Mouse (Mus musculus) ES-Bruce4 (cell line): ENCODE measurements around the gene 9230104L09Rik. TPM values are rescaled to one million over a fixed set of nuclear protein-coding genes. Genes with fewer than 3 reads are reported as not detected.

ENCODE experiments used
- H3K27ac ChIP-seq: 2 replicates; pipeline ENCODE4 v1.5.1; 2012; ENCODE audit warnings: low read length, inconsistent platforms; ENCODE audit not compliant: insufficient read depth
- H3K27me3 ChIP-seq: 2 replicates; pipeline ENCODE4 v1.6.1; 2012; ENCODE audit warnings: mild to moderate bottlenecking, low read length, inconsistent platforms; ENCODE audit not compliant: control insufficient read depth, poor library complexity, insufficient read depth, severe bottlenecking
- H3K36me3 ChIP-seq: 2 replicates; pipeline ENCODE4 v1.6.1; 2012; ENCODE audit warnings: inconsistent platforms, mild to moderate bottlenecking, low read length, moderate library complexity; ENCODE audit not compliant: control insufficient read depth, poor library complexity, insufficient read depth, severe bottlenecking
- H3K4me1 ChIP-seq: one replicate; pipeline ENCODE4 v1.8.1; 2011; ENCODE audit warnings: low read length; ENCODE audit not compliant: control insufficient read depth, insufficient read depth
- H3K4me3 ChIP-seq: 2 replicates; pipeline ENCODE4 v1.5.1; 2011; ENCODE audit warnings: low read depth, mild to moderate bottlenecking, low read length
- H3K9ac ChIP-seq: 2 replicates; pipeline ENCODE4 v1.6.1; 2012; ENCODE audit warnings: low read depth, mild to moderate bottlenecking, inconsistent platforms; ENCODE audit not compliant: poor library complexity, severe bottlenecking
- H3K9me3 ChIP-seq: replicated peaks from 2 replicates; pipeline ENCODE4 v1.6.1; 2012; ENCODE audit warnings: mild to moderate bottlenecking, low read length, inconsistent platforms; ENCODE audit not compliant: control insufficient read depth, poor library complexity, insufficient read depth, severe bottlenecking
- CTCF ChIP-seq: IDR thresholded peaks from one replicate; pipeline ENCODE4 v1.8.1; 2011; ENCODE audit warnings: low read depth, low read length
- EP300 ChIP-seq: IDR thresholded peaks from 2 replicates; pipeline ENCODE4 v1.6.1; 2011; ENCODE audit warnings: low read depth, low read length; ENCODE audit not compliant: insufficient read depth
- POLR2A ChIP-seq: IDR thresholded peaks from one replicate; pipeline ENCODE4 v1.8.1; 2011; ENCODE audit warnings: low read length; ENCODE audit not compliant: insufficient read depth
- polyA plus RNA-seq: library from polyadenylated mRNA; stranded (reverse); fragments of >200 nt; gene quantifications from 2 replicates; pipeline ENCODE4 v1.2.4, GENCODE M21; 2011; ENCODE audit warnings: low read depth; ENCODE audit not compliant: missing spikeins, insufficient read depth, insufficient read length

The 9230104L09Rik gene
- polyA plus RNA-seq, 1 experiment = not detected

- Histone ChIP-seq H3K36me3 (no peaks in the 10 kb centered on the region), H3K27ac (no peak overlapping the region), H3K9me3 (no peaks in the 10 kb centered on the region), H3K4me3 (no peak overlapping the region), H3K27me3 (no peaks in the 10 kb centered on the region), H3K9ac (no peak overlapping the region), H3K4me1 (no peaks in the 10 kb centered on the region)
- TF ChIP-seq CTCF (no peak), EP300 (no peak), POLR2A (no peak)
These were observed 3.1 kb downstream of the 9230104L09Rik start for GRCm38 (mm10) chr2:148861693-148862092.

GRCm38 (mm10) chr2:148860993-148861392 lies 3.8 kb downstream of the 9230104L09Rik start:
- H3K27ac ChIP-seq = no peak overlapping the region
- H3K36me3 ChIP-seq = no peaks in the 10 kb centered on the region
- TF ChIP-seq EP300 = no peak
- no peak for TF ChIP-seq CTCF
- no peak for TF ChIP-seq POLR2A
- H3K27me3 ChIP-seq = no peaks in the 10 kb centered on the region
- no peaks in the 10 kb centered on the region for H3K9me3 ChIP-seq
- no peak overlapping the region for H3K9ac ChIP-seq
- H3K4me3 ChIP-seq = no peak overlapping the region
- no peaks in the 10 kb centered on the region for H3K4me1 ChIP-seq

GRCm38 (mm10) chr2:148857506-148857905 lies 7.3 kb downstream of the 9230104L09Rik start:
- no peaks in the 10 kb centered on the region for H3K27me3 ChIP-seq
- no peaks in the 10 kb centered on the region for H3K36me3 ChIP-seq
- H3K4me3 ChIP-seq = no peak overlapping the region
- TF ChIP-seq POLR2A = no peak
- TF ChIP-seq CTCF = no peak
- TF ChIP-seq EP300 = no peak
- no peak overlapping the region for H3K9ac ChIP-seq
- H3K9me3 ChIP-seq = no peaks in the 10 kb centered on the region
- H3K4me1 ChIP-seq = no peaks in the 10 kb centered on the region
- no peak overlapping the region for H3K27ac ChIP-seq

- no peaks in the 10 kb centered on the region for H3K4me1 ChIP-seq
- H3K9me3 ChIP-seq = no peaks in the 10 kb centered on the region
- H3K36me3 ChIP-seq = no peaks in the 10 kb centered on the region
- no peak for TF ChIP-seq POLR2A
- no peak for TF ChIP-seq EP300
- no peak for TF ChIP-seq CTCF
- H3K27me3 ChIP-seq = no peaks in the 10 kb centered on the region
- H3K27ac ChIP-seq = no peak overlapping the region
- no peak overlapping the region for H3K4me3 ChIP-seq
- no peak overlapping the region for H3K9ac ChIP-seq
These were observed 8.0 kb downstream of the 9230104L09Rik start for GRCm38 (mm10) chr2:148856630-148857400.

- no peak overlapping the region for H3K9ac ChIP-seq
- peak; percentile 26 for TF ChIP-seq CTCF
- no peak for TF ChIP-seq EP300
- no peak for TF ChIP-seq POLR2A
- H3K36me3 ChIP-seq = no peaks in the 10 kb centered on the region
- H3K4me3 ChIP-seq = no peak overlapping the region
- no peak overlapping the region for H3K27ac ChIP-seq
- H3K27me3 ChIP-seq = no peaks in the 10 kb centered on the region
- no peaks in the 10 kb centered on the region for H3K4me1 ChIP-seq
- no peaks in the 10 kb centered on the region for H3K9me3 ChIP-seq
These were observed 13.5 kb downstream of the 9230104L09Rik start for GRCm38 (mm10) chr2:148851116-148851906.

GRCm38 (mm10) chr2:148839224-148839623 lies 25.6 kb downstream of the 9230104L09Rik start:
- Histone ChIP-seq H3K36me3 (no peaks in the 10 kb centered on the region), H3K9me3 (no peaks in the 10 kb centered on the region), H3K27ac (no peak overlapping the region), H3K9ac (no peak overlapping the region), H3K27me3 (no peaks in the 10 kb centered on the region), H3K4me1 (no peaks in the 10 kb centered on the region), H3K4me3 (no peak overlapping the region)
- TF ChIP-seq POLR2A (no peak), EP300 (no peak), CTCF (no peak)
